Mouse (Mus musculus): ENCODE data around the gene Sec14l5.
"Not testable (repeated sequence)": the region's sequence is repeated elsewhere in the genome, so short reads cannot be mapped to it uniquely, and the experiment has no call there.

The Sec14l5 gene

DNA sequence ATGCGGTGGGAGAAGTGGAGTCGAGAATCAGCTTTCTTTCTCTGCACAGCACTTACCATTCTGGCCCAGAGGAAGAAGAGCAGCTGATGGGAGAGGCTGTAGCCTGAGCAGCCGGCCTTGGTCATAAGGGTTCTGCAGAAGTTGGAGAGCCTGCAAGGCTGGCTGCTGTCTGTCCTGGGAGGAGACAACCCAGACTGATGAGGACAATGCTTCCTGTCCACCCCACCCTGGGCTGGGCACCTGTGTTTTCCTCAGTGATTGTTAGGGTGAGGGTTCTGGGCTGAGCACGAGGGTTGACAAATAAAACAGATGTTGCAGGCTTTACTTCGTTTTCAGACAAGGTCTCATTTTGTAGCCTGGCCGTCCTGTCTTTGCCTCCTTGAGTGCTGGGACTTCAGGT is 69.8 kb downstream of the Sec14l5 start:
- no peak for DNase-seq (ENCODE audit: low spot score in 2 of 2)

DNA sequence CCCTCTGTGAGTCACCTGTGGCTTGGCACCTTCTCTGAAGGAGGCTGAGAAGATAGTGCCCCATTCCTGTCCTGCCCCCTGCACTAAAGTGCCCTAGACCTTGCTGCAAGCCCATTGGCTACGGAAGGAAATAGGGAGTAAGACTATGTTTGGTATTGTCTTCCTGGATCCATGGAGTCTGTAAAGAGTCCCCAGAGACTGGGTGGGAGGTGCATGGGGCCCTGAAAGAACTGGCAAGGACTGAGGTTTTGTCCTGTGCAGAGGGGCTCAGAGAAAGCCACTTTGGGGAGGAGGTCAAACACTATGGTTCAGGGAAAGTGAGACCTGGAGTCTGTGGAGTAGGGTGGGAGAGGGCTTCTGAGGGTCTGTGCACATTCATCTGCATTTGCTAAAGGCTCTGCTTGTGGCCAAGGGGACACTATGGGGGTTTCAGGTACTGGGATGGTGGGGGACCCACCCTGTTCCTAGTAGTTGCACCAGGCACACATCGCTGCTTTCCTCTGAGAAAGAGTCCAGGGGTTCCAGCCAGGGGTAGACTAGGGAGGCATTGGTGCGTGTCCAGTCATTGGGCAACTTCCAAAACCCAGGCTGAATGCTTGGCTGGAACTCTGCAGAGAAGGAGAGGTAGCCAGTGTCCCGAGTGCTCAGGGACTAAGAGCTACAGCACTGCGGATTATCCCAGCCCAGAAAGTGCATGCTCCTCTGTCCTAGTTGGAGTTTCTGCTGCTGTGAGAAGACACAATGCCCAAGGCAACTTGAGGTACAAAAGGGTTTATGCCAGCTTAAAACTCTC is 70.6 kb downstream of the Sec14l5 start:
- peak in 1 of 2 experiments; percentile 23 for DNase-seq (ENCODE audit: low spot score in 2 of 2)

DNA sequence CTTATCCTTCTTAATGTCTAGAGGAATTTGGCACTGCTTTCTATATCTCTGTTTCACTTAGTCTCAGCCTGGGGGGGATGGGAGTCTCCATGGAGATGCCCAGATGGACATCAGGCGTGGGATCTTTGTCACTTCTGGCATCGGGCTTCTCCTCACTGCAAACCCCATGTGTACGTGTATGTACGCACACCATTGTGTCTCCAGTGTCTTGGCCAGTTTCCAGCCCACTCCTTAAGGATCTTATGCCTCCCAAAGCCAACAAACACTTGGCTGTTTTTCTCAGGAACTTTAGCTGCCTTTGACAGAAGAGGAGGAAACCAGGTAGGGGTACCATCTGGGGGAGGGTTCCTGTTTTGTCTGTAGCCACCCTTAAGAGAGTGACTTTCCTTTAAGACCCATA is 74.5 kb downstream of the Sec14l5 start:
- DNase-seq (ENCODE audit: low spot score in 2 of 2) = no peak

DNA sequence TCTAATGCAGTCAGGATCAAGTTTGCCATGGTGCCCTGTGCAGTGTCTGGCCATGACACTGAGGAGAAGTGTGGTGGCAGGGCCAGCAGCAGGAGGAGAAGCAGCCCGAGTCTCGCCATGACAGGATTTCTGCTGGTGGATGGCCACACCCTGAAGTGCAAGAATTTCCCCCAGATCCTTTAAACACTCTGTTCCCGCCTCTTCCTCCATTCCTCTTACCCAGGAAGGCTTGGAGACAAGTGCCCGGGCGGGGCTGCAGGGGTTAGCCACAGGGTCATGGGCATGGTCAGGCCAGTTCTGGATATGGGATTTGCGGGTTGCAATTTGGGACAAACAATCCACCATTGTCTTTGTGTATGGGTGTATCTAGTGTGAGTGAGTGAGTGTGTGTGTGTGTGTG is 75.2 kb downstream of the Sec14l5 start, which contains the start of gene AU021092:
AU021092 (minus strand) TSS at position 160 of the 400 bp plus-strand sequence.
- DNase-seq (ENCODE audit: low spot score in 2 of 2) = no peak

DNA sequence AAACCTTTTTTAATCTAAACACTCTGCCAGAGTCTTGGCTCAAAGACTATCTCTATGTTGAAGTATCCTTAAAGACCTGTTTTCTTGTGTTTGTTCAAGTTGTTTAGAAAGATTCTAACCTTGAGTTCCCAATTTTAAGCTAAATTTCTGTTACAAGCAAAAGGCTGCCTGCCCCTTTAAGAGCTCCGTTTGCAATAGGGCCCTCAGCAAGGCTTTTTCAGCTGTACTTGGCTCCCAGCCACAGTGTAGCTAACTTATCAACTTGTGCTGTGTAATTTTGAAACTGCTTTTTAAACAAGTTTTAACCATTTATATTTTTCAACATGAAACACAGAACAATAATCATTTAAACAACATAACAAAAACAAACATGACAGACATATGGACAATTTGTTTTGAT is 79.6 kb downstream of the Sec14l5 start:
- peak in 1 of 2 experiments; percentile 32 for DNase-seq (ENCODE audit: low spot score in 2 of 2)

DNA sequence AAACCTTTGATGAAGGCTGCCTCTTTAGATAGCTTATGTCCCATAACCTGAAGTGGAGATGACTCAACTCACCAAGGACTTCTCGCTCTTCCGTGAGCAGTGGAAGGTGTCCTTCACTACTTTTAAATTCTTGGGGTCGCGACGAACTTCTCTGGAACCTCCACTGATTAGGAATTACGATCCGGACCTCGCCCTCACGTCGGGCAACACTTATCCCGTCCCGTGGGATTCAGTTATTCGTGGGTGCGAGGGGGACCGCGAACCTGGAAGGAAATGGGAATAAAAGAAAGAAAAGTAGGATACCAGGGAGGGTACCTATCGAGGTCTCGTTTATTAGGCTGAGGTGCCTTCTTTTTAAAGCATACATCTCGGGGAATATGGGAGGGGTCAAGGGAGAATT is 80.6 kb downstream of the Sec14l5 start:
- not testable (repeated sequence) for DNase-seq (ENCODE audit: low spot score in 2 of 2)

DNA sequence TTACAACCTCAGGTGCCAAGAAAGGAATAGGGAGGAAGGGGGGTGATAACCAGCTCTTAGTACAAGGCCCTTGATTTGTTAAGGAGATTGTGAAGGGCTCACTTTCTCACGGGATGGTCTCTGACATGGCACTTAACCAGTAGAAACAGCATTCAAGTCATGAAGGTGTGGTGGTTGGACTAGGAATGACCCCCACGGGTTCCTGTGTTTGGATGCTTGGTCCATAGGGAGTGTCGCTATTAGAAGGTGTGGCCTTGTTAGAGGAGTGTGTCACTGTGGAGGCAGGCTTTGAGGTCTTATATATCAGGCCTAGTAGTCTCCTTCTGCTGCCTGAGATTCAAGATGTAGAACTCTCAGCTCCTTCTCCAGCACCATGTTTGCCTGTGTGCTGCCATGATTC is 81.2 kb downstream of the Sec14l5 start:
- DNase-seq (ENCODE audit: low spot score in 2 of 2) = not testable (repeated sequence)

DNA sequence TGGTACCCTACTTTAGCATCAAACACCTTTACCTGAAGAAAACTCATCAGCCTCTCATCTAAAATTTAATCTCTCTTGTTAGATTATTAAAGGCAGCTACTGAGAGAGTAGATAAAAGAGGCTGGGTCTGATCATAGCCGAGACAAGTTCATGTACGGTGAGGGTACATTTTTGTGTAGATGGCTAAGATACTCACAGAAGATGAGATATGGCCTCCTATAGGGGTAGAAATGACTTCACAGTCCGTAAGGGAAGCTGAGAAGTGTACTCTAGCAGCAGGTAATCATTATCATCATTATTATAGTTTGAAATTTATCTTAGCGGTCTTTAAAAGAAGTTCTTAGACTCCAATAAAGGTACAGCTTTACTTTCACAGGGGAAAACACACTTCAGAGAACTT is 86.1 kb downstream of the Sec14l5 start:
- no peak for DNase-seq (ENCODE audit: low spot score in 2 of 2)

DNA sequence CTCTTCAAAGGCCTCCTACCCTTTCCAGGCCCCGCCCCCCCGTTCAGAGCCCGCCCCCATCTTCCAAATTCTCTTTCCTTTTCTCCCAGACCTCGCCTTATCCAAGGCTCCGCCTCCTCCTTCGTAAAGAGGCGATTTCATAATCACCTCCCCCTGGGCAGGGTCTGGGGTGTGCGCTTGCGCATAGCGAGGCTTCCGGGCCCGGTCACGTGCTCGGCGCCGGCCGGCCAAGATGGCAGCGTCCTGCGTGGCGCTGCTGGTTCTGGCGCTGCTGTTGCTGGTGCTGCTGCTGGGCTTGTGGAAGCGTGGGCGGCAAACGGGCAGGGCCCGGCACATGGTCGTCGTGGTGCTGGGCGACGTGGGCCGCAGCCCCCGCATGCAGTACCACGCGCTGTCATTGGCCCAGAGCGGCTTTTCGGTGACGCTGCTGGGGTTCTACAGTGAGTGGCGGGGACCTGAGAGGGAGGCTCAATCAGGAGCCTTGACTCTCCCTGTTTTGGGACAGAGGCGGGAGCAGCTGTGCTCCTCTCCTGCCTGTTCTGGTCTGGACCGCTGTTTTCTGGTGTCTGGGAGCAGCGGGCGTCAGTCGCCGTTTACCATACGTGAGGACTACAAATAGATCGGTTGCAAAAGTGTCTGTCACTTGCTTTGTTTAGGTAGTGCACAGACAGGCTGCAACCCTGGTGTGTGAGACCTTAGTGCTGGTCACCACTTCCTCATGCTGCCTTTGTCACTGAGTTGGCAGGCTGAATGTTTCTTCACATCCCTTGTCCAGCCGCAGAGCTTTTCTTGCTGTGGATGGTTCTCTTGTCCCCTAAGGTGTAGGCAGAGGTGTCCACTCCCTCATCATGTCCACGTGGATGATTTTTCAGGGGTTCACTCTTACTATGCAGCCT is 86.8 kb downstream of the Sec14l5 start, which contains the start of gene Alg1:
Alg1 (plus strand) TSS at position 204 of the 896 bp plus-strand sequence.
- peak; percentile 89 to 94 for DNase-seq (ENCODE audit: low spot score in 2 of 2)

Data from urinary bladder, postnatal 36 days (tissue).